ENCODE assay signal across 10 mouse cellular contexts in genomic region chr11:3531634-3532033, GRCm38 (mm10). TPM values are rescaled to one million over a fixed set of nuclear protein-coding genes. Genes with fewer than 3 reads are reported as not detected.
DNase-seq lines count a peak whose midpoint lies in the region; ATAC-seq and TF ChIP-seq lines count a peak whose summit lies in the region.
"Had no signal": no experiment of that assay in that cellular context is flagged by ENCODE, and none has a peak within 500 bp of the region (broad histone marks: within the 10 kb centered on the region; RNA-seq: fewer than 3 reads in every experiment).

No protein-coding gene starts in this region.

- no peak for DNase-seq in kidney, postnatal 0 days (ENCODE audit: low spot score)
- DNase-seq in kidney, postnatal 14 days: no peak
- DNase-seq in midbrain, postnatal 0 days (ENCODE audit: low spot score): peak; percentile 80
- peak; percentile 31 for DNase-seq in brain, embryonic 14.5 days (ENCODE audit: low read depth)
- no peak for DNase-seq in ovary, postnatal 36 days (ENCODE audit: low spot score)
- no peak for DNase-seq in kidney, postnatal 4 days
- DNase-seq: adrenal gland, postnatal 25 days; kidney, postnatal 10 days had no signal

- 83% methylated on average over 6 of the region's 6 CpGs for WGBS in kidney, postnatal 0 days
- 78% methylated on average over 6 of the region's 6 CpGs for WGBS in midbrain, postnatal 0 days
- 80% methylated on average over 6 of the region's 6 CpGs for WGBS in midbrain, embryonic 15.5 days

- ATAC-seq in kidney, postnatal 0 days (replicated peaks; ENCODE audit: low FRiP score, low read depth): no peak
- no peak for ATAC-seq in midbrain, postnatal 0 days (ENCODE audit: low FRiP score)
- ATAC-seq in midbrain, embryonic 15.5 days (replicated peaks): no peak

- H3K27me3 ChIP-seq in kidney, postnatal 0 days (ENCODE audit: insufficient read depth, low read length): no peaks in the 10 kb centered on the region
- no peaks in the 10 kb centered on the region for H3K27me3 ChIP-seq in midbrain, postnatal 0 days (ENCODE audit: insufficient read depth, low read length)
- H3K27me3 ChIP-seq in midbrain, embryonic 15.5 days (replicated peaks): no peaks in the 10 kb centered on the region
- H3K27me3 ChIP-seq: hindbrain, embryonic 12.5 days had no signal

- no peaks in the 10 kb centered on the region for H3K9me3 ChIP-seq in kidney, postnatal 0 days (replicated peaks; ENCODE audit: low read length)
- H3K9me3 ChIP-seq in midbrain, postnatal 0 days (ENCODE audit: low read length): no peaks in the 10 kb centered on the region
- H3K9me3 ChIP-seq in midbrain, embryonic 15.5 days: no peaks in the 10 kb centered on the region
- H3K9me3 ChIP-seq: hindbrain, embryonic 12.5 days had no signal

- H3K4me3 ChIP-seq in kidney, postnatal 0 days (replicated peaks; ENCODE audit: low read depth, low read length): no peak overlapping the region
- no peak overlapping the region for H3K4me3 ChIP-seq in midbrain, postnatal 0 days (ENCODE audit: low read depth, low read length)
- no peak overlapping the region for H3K4me3 ChIP-seq in midbrain, embryonic 15.5 days
- H3K4me3 ChIP-seq: hindbrain, embryonic 12.5 days had no signal

- H3K36me3 ChIP-seq in kidney, postnatal 0 days (ENCODE audit: insufficient read depth, low read length): peaks cover 68% of the 10 kb centered on the region
- no peaks in the 10 kb centered on the region for H3K36me3 ChIP-seq in midbrain, postnatal 0 days (ENCODE audit: insufficient read depth, low read length)
- no peaks in the 10 kb centered on the region for H3K36me3 ChIP-seq in midbrain, embryonic 15.5 days (replicated peaks)

- peak; percentile 48 for TF ChIP-seq CTCF in kidney, postnatal 0 days (IDR thresholded peaks at IDR 0.05; ENCODE audit: low read depth)
- TF ChIP-seq CTCF in midbrain, postnatal 0 days (IDR thresholded peaks at IDR 0.05): peak; percentile 74
- peak; percentile 38; the same call in 1 of the 2 replicates for TF ChIP-seq CTCF in brain, embryonic 14.5 days (IDR thresholded peaks at IDR 0.05; ENCODE audit: borderline replicate concordance, extremely low read depth, insufficient read depth, insufficient read length)

- no peak for TF ChIP-seq POLR2A in brain, embryonic 14.5 days (IDR thresholded peaks at IDR 0.05; ENCODE audit: borderline replicate concordance, extremely low read depth, insufficient read depth, insufficient read length, poor library complexity, severe bottlenecking)

- no peak overlapping the region for H3K4me2 ChIP-seq in kidney, postnatal 0 days (ENCODE audit: low read length)
- no peak overlapping the region for H3K4me2 ChIP-seq in midbrain, postnatal 0 days (ENCODE audit: low read depth, low read length, poor library complexity, severe bottlenecking)
- no peak overlapping the region for H3K4me2 ChIP-seq in midbrain, embryonic 15.5 days
- H3K4me2 ChIP-seq: hindbrain, embryonic 12.5 days had no signal

- H3K4me1 ChIP-seq in kidney, postnatal 0 days (replicated peaks; ENCODE audit: insufficient read depth, low read length): peaks cover 15% of the 10 kb centered on the region
- peaks cover 5% of the 10 kb centered on the region for H3K4me1 ChIP-seq in midbrain, postnatal 0 days (ENCODE audit: insufficient read depth, low read length)
- peaks cover 15% of the 10 kb centered on the region; the same call in 1 of the 2 replicates for H3K4me1 ChIP-seq in midbrain, embryonic 15.5 days

- H3K27ac ChIP-seq in kidney, postnatal 0 days: no peak overlapping the region
- no peak overlapping the region for H3K27ac ChIP-seq in midbrain, postnatal 0 days (ENCODE audit: low read depth, low read length)
- no peak overlapping the region for H3K27ac ChIP-seq in midbrain, embryonic 15.5 days
- H3K27ac ChIP-seq: hindbrain, embryonic 12.5 days had no signal

- no peak overlapping the region for H3K9ac ChIP-seq in kidney, postnatal 0 days (ENCODE audit: low read depth, low read length)
- H3K9ac ChIP-seq in midbrain, postnatal 0 days (replicated peaks; ENCODE audit: low read length, poor library complexity, severe bottlenecking): no peak overlapping the region
- H3K9ac ChIP-seq in midbrain, embryonic 15.5 days: no peak overlapping the region
- H3K9ac ChIP-seq: hindbrain, embryonic 12.5 days had no signal

RNA-seq across cellular contexts. Expression of gene Smtn, which starts 8.8 kb away (rescaled TPM):
- 86.4 and 94.3 TPM in 2 replicates for polyA plus RNA-seq in kidney, postnatal 0 days (2015; fragmentation: Nextera tagmentation; extraction: Ambion mirVana)
- 7.3 and 9.9 TPM in 2 replicates for total RNA-seq in midbrain, postnatal 0 days (2014; rRNA removed)
- polyA plus RNA-seq in midbrain, postnatal 0 days (2015; fragmentation: Nextera tagmentation; extraction: Ambion mirVana): 8.0 and 8.1 TPM in 2 replicates
- 16.0 and 17.9 TPM in 2 replicates for polyA plus RNA-seq in midbrain, embryonic 15.5 days (2015; fragmentation: Nextera tagmentation; extraction: Ambion mirVana)
- 5.8 and 12.7 TPM in 2 replicates for polyA plus RNA-seq in brain, embryonic 14.5 days (2012; rRNA removed)

RNA-seq across cellular contexts. Expression of gene Selenom, which starts 17.1 kb away (rescaled TPM):
- 124 and 125 TPM in 2 replicates for polyA plus RNA-seq in kidney, postnatal 0 days (2015; fragmentation: Nextera tagmentation; extraction: Ambion mirVana)
- 244 and 290 TPM in 2 replicates for total RNA-seq in midbrain, postnatal 0 days (2014; rRNA removed)
- polyA plus RNA-seq in midbrain, postnatal 0 days (2015; fragmentation: Nextera tagmentation; extraction: Ambion mirVana): 298 and 349 TPM in 2 replicates
- 72.7 and 75.6 TPM in 2 replicates for polyA plus RNA-seq in midbrain, embryonic 15.5 days (2015; fragmentation: Nextera tagmentation; extraction: Ambion mirVana)
- 57.4 and 65.9 TPM in 2 replicates for polyA plus RNA-seq in brain, embryonic 14.5 days (2012; rRNA removed)

RNA-seq across cellular contexts. Expression of gene Inpp5j, which starts 27.0 kb away (rescaled TPM):
- 4.5 and 4.7 TPM in 2 replicates for polyA plus RNA-seq in kidney, postnatal 0 days (2015; fragmentation: Nextera tagmentation; extraction: Ambion mirVana)
- total RNA-seq in midbrain, postnatal 0 days (2014; rRNA removed): 10.5 and 10.6 TPM in 2 replicates
- 17.3 and 19.3 TPM in 2 replicates for polyA plus RNA-seq in midbrain, postnatal 0 days (2015; fragmentation: Nextera tagmentation; extraction: Ambion mirVana)
- 7.5 and 7.9 TPM in 2 replicates for polyA plus RNA-seq in midbrain, embryonic 15.5 days (2015; fragmentation: Nextera tagmentation; extraction: Ambion mirVana)
- polyA plus RNA-seq in brain, embryonic 14.5 days (2012; rRNA removed): 2.2 and 4.1 TPM in 2 replicates

RNA-seq across cellular contexts. Expression of gene Pla2g3, which starts 43.5 kb away (rescaled TPM):
- polyA plus RNA-seq in kidney, postnatal 0 days (2015; fragmentation: Nextera tagmentation; extraction: Ambion mirVana): 0.25 and 0.32 TPM in 2 replicates
- total RNA-seq in midbrain, postnatal 0 days (2014; rRNA removed): 27.4 and 33.1 TPM in 2 replicates
- 15.4 and 20.1 TPM in 2 replicates for polyA plus RNA-seq in midbrain, postnatal 0 days (2015; fragmentation: Nextera tagmentation; extraction: Ambion mirVana)
- 1.3 TPM in 2 replicates for polyA plus RNA-seq in midbrain, embryonic 15.5 days (2015; fragmentation: Nextera tagmentation; extraction: Ambion mirVana)
- polyA plus RNA-seq in brain, embryonic 14.5 days (2012; rRNA removed): 1.2 and 1.3 TPM in 2 replicates

Comparison
In these comparisons a context has a peak if more than half of its experiments do, and no peak if none do; other contexts are left out.
1. DNase-seq: peak in midbrain, postnatal 0 days (single experiment) and brain, embryonic 14.5 days (single experiment); none in kidney, postnatal 0 days (single experiment), kidney, postnatal 14 days (single experiment), ovary, postnatal 36 days (single experiment) and kidney, postnatal 4 days (0 of 2).
2. Peak in every context shown above with its lines, with median percentiles within 50 percentile points of each other: CTCF ChIP-seq.